Mouse (Mus musculus): ENCODE results near the gene F830045P16Rik.
"Not testable (repeated sequence)": the region's sequence is repeated elsewhere in the genome, so short reads cannot be mapped to it uniquely, and the experiment has no call there.

Gene F830045P16Rik

GRCm38 (mm10) chr2:129545596-129545995 lies 9.2 kb upstream of the F830045P16Rik start:
- no peak for DNase-seq (ENCODE audit: low spot score in 2 of 2)

GRCm38 (mm10) chr2:129544919-129545318 lies 8.5 kb upstream of the F830045P16Rik start:
- DNase-seq (ENCODE audit: low spot score in 2 of 2) = no peak

DNA sequence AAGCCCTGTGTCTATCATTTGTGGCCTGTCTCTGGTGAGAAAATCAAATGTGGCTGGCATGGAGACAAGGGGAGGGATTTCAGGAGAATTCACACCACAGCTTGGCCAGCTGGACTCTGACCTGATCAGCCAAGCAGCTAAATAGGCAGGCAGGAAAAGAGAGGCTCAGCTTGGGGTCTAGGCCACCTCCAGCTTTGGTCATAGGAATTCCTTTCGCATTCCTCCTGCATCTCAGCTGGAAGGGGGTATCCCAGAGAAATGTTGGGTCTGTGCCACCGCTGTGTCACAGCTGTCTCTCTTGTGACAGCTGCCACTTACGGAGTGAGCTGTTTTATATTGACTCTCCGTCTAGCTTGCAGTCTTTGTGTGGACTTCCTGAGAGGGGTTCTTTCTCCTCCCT lies 8.0 kb upstream of the F830045P16Rik start:
- DNase-seq (ENCODE audit: low spot score in 2 of 2) = no peak

DNA sequence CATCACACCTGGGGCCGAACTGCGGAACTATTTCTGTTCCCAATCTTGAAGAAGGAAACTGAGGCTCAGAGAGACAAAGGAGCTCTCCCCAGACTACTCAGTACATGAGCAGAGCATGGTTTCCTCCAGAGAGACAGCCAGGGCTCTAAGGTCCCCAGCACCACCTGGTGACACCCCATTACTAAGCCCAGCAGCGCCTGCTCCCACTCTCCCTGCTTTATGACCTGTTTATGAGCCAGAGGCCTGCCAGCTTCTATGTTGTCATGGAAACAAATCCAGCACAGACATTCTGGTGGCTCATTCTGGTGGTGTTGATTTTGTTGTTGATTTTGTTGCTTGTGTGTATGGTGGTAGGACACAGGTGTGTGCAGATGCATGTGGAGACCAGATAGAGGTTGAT lies 3.6 kb upstream of the F830045P16Rik start:
- no peak for DNase-seq (ENCODE audit: low spot score in 2 of 2)

DNA sequence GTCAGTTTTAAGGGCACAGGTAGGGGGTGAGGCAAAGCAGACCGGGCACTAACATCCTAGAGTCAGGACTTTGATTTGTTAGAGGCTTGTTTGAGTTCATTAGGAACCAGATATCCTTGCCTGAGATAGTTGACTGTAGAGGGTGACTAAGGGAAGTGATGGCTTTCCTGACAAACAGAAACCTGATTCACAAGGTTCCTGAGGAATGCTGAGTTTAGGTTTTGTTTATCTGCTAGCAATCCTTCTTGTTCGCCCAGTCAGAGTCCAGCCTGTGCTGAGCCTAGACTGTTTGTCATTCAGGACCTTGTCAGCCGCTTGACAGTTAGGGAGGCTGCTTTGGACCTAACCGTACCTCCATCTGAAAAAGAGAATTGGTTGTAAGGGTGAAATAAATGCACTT lies 2.8 kb upstream of the F830045P16Rik start:
- DNase-seq (ENCODE audit: low spot score in 2 of 2) = no peak

DNA sequence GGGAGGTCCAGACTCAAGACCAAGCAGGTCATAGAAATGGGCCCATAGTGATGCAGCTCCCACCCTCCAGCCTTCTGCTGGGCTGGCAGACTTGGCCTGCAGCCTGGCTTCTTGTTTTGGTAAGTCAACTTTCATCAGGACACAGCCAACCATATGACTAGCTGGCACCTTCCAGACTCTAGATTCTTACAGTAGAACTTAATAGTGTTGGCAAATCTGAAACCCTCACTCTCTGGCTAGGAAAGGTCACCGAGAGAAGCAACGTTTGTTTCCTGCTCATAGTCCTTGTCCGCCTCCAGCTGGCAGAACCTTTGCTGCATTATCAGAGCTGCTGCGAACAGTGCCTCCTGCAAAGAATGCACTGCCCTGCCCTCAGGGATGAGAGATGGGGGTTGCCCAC lies 1.5 kb upstream of the F830045P16Rik start:
- no peak for DNase-seq (ENCODE audit: low spot score in 2 of 2)

DNA sequence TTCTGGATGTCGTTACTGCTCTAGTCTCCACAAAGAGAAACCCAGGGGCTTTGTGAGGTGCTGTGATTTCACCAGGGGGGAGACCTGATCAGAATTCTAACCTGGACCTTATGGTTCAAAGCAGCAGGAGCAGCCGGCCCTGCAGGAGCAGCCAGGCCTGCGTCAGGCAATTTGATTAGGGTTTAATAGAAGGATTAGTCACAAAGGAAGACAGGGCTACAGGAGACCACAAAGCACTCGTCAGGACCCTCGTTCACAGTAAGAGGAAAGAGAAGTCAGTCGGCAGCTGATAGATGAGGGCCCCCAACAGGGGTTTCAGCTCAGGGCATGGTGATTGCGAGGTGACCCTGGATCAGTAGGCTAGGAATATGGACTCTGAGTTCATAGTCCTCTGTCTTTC lies 958 bp upstream of the F830045P16Rik start:
- DNase-seq (ENCODE audit: low spot score in 2 of 2) = no peak

DNA sequence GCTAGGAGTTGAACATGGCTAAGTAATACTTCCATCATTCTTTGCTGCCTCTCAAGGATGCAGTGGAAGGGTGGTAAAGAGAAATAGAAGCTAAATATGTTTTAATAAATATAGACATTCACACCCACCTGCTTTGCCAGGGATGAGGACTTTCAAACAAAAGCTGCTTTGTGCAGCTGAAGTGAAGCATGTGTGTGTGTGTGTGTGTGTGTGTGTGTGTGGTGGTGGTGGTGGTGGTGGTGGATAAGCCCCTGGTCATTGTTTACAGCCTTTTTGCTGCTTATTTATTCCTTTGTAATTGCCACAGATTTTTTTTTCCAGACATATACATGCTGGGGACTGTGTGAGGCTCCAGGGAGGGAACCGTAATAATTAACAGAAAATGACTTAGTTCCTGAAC lies 524 bp upstream of the F830045P16Rik start:
- DNase-seq (ENCODE audit: low spot score in 2 of 2) = no peak

GRCm38 (mm10) chr2:129534886-129535591 lies 1.4 kb downstream of the F830045P16Rik start:
- DNase-seq (ENCODE audit: low spot score in 2 of 2) = no peak

GRCm38 (mm10) chr2:129531890-129532289 lies 4.5 kb downstream of the F830045P16Rik start:
- no peak for DNase-seq (ENCODE audit: low spot score in 2 of 2)

- DNase-seq (ENCODE audit: low spot score in 2 of 2) = no peak
Observed at GRCm38 (mm10) chr2:129531102-129531501, 5.3 kb downstream of the F830045P16Rik start.

DNA sequence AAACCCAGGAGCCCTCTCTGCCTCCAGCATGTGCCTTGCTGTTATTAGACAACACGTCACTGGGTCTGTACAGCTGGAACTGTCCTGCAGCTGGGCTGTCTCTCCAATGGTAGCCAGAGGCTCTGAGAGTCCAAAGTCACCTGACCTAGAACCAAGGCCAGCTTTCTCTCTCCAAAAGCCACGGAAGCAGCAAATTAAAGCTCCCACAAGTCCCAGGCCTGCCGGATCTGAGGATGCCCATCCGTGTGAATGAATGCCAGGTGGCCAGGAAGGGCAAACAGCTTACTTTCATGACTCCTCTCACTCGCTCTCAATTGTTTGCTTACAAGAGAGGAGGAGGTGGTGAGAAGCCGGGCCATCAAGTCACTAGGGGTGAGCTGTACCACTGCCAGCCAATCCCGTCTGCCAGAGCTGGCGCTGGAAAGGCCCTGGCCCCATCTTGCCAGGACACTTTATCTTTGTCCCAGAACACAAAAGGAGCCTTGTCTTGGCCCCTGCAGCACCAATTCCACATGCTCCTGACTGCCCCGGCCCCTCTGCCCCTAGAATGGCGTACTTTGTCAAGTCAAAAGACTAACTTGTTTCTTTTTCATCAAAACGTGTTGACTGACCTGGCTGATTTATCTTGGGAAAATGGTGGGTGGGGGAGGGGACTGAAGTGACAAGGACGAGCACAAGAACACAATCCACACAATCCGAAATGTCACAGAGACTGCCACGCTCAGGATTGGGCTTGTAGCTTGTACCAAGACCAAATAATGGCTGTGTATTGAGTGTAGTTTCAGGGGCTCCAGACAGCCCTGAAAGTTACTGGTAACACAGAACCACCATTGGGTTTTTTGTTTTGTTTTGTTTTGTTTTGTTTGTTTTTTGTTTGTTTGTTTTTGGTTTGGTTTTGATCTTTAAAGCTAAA lies 6.8 kb downstream of the F830045P16Rik start:
- DNase-seq (ENCODE audit: low spot score in 2 of 2) = no peak

- no peak for DNase-seq (ENCODE audit: low spot score in 2 of 2)
Observed at GRCm38 (mm10) chr2:129527916-129528315, 8.5 kb downstream of the F830045P16Rik start.

DNA sequence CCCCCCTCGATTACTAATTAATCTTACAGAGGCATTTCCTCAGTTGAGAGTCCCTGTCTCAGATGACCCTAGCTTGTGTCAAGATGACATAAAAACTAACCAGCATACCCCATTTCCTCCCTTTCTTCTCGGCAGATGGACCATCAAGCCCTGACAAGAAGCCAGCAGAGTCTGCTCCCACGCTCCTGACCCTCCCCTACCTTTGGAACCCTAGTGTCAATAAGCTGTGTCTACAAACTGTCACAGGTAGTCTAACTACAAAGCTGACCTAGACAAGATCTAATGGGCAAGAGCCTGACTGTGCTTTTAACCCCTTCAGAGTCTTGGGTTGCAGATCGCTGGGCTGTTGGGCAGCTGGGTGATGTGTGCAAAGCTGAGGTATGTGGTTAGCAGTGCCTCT lies 10.1 kb downstream of the F830045P16Rik start:
- DNase-seq (ENCODE audit: low spot score in 2 of 2) = no peak

- no peak for DNase-seq (ENCODE audit: low spot score in 2 of 2)
Observed at GRCm38 (mm10) chr2:129525644-129526043, 10.8 kb downstream of the F830045P16Rik start.

DNA sequence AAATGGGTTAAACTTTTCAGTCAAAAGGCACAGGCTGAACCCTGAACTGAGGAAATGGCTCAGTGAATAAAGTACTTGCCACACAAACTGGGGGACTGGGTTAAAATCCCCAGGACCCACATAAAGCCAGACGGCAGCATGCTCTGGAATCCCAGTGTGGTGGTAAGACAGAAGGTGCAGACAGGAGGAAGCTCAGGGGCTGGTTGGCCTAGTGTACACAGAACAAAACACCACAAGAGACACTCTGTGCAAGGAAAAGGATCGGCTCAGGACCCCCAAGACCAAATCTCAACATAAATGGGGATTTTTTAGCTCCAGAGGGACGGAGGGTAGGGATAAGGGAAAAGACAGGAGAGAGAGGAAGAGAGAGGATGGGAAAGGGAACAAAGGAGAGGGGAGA lies 17.9 kb downstream of the F830045P16Rik start:
- no peak for DNase-seq (ENCODE audit: low spot score in 2 of 2)

DNA sequence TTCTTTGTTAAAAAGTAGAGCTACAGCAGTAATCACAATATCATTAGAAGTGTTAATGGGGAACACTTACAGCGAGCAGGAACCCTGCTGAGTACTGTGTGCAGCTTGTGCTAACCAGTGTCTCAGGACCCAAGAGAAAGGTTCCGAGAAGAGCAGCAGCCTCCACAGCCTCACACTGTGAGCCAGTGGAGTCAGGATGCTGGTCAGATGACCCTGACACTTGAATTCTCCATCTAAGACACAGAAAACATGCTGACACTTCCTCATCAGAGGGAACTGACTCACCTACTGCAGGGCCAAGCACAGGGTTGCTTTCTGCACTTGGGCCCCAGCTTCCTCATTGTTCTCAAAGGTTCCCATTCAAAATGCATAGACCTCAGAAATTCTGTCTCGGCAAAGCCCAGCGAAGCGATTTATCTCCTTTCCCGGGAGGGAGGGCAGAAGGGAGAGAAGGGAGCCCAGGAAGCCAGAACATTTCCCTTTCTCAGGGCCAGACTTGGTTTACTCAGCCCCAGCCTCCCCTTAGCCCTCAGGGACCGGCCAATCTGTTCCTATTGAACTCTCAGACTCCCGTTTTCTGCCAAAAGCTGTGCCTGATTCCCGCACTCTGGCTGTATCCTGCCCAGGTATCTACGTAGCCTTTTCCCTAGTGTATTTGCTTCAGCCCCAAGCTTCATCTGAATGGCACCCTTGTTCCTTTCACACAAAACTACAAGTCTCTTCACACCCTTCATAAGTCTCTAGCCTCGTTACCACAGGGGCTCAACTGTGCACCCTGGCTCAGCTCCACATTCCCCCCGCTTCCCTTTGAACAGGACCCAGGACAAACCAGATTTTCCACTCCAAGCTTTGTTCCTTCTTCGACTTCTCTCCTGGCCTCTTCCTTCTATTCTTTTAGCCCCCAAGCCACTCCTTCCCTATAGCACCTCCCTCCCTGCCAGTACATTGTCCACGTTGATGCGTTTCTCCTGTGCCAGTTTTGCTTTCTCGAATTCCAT lies 21.2 kb downstream of the F830045P16Rik start:
- no peak for DNase-seq (ENCODE audit: low spot score in 2 of 2)

DNA sequence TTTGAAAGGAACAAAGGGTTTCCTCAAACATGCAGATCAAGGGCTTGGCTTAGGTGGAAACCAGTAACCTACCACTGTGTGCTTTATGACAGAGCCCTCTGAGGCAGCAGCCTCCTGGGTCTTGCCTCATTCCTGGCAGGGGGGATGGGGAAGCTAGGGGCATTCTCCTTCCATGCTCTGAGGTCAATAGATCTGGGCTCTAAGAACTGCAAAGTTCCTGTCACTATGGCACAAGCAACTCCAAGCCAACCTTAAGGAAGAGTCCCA lies 22.1 kb downstream of the F830045P16Rik start:
- DNase-seq (ENCODE audit: low spot score in 2 of 2) = no peak

- DNase-seq (ENCODE audit: low spot score in 2 of 2) = no peak
Observed at GRCm38 (mm10) chr2:129513546-129514400, 22.6 kb downstream of the F830045P16Rik start.

GRCm38 (mm10) chr2:129512147-129512546 lies 24.3 kb downstream of the F830045P16Rik start:
- not testable (repeated sequence) for DNase-seq (ENCODE audit: low spot score in 2 of 2)

DNA sequence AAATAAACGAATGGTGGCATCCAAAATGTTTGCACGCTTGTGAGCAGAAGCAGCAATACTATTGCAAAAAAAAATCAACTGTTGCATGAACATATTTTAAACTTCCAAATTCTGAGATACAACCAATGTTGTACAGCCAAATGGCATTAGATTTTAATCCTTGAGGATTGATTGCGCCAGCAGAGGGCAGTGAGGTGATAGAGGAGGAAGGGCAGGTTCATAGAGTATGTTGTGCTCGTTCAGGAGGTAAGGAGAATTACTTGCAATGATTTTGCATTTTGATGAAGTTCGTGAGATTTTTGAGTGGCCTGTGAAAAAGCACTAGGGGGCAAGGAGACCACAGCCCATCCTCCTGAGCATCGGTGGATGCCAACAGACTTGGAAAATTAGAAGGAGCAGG lies 33.8 kb downstream of the F830045P16Rik start:
- DNase-seq (ENCODE audit: low spot score in 2 of 2) = no peak

Measured in thymus, postnatal 10 days (tissue).